ENCODE assay signal across 8 mouse cellular contexts in the genomic region with DNA sequence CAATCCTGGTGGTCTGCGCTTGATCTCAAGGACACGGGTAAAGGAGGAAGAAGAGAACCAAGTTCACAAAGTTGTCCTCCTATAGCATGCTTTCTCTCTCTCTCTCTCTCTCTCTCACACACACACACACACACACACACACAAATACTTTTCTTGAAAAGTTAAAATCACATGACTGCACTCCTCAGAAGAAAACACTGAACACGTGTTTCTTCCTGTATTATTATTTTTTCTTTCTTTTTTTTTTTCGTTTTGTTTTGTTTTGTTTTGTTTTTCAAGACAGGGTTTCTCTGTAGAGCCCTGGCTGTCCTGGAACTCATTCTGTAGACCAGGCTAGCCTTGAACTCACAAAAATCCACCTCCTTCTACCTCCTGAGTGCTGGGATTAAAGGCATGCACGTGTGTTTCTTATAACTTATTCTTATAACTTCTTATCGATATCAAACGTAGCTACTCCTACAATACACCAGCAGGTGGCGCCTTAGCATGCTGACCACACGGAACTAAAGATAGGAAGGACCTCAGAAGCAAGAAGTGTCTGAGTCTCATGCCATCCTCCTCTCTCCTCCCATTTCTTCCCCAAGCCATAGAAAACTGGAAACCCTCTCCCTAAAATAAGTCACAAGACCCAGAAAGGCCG. TPM values are rescaled to one million over a fixed set of nuclear protein-coding genes. Genes with fewer than 3 reads are reported as not detected.
DNase-seq lines count a peak whose midpoint lies in the region; ATAC-seq and TF ChIP-seq lines count a peak whose summit lies in the region.

No protein-coding gene starts in this region.

- peak; percentile 32; the same call in 1 of the 2 replicates for TF ChIP-seq CTCF in testis, adult 2 months (IDR thresholded peaks at IDR 0.05; ENCODE audit: control insufficient read depth, insufficient read depth, insufficient replicate concordance, low read depth, low read length)
- peak; percentile 67; the same call in 1 of the 2 replicates for TF ChIP-seq CTCF in cerebellum, adult 2 months (IDR thresholded peaks at IDR 0.05; ENCODE audit: borderline replicate concordance, insufficient read depth, low read depth, low read length)

- DNase-seq in gastrocnemius, adult 18-20 months (ENCODE audit: low spot score) = peak; percentile 58
- DNase-seq in gastrocnemius, postnatal 25 days = no peak
- no peak for DNase-seq in testis, postnatal 14 days (ENCODE audit: low spot score)
- peak in 1 of 2 experiments; percentile 46 for DNase-seq in cerebellum, adult 2 months
- peak; percentile 78 for DNase-seq in induced T-regulatory cell, adult 2 months (ENCODE audit: low read depth)
- peak; percentile 56 for DNase-seq in thymus, postnatal 25 days

- ATAC-seq in megakaryocyte progenitor cell, adult 5-6 weeks (replicated peaks; ENCODE audit: poor library complexity) = peak; percentile 71

- 39% methylated on average over 10 of the region's 10 CpGs for WGBS in cerebellum, adult 2 months

- TF ChIP-seq POLR2A in testis, adult 2 months (IDR thresholded peaks at IDR 0.05; ENCODE audit: control insufficient read depth, low read depth, low read length) = no peak
- TF ChIP-seq POLR2A in cerebellum, adult 2 months (IDR thresholded peaks at IDR 0.05; ENCODE audit: borderline replicate concordance, insufficient read depth, low read length) = no peak

- 0 out of 2 replicates have a peak, but pooled peaks cover 2% of the 10 kb centered on the region for H3K4me1 ChIP-seq in testis, adult 2 months (ENCODE audit: control insufficient read depth, insufficient read depth, low read length)
- no peaks in the 10 kb centered on the region for H3K4me1 ChIP-seq in cerebellum, adult 2 months (ENCODE audit: control insufficient read depth, insufficient read depth, low read length)

- H3K4me3 ChIP-seq in testis, adult 2 months (ENCODE audit: control insufficient read depth, low read depth, low read length) = no peak overlapping the region
- no peak overlapping the region for H3K4me3 ChIP-seq in cerebellum, adult 2 months (replicated peaks; ENCODE audit: insufficient read depth, low read depth, low read length)

- no peak overlapping the region for H3K27ac ChIP-seq in testis, adult 2 months (ENCODE audit: control insufficient read depth, insufficient read depth, low read depth, low read length)
- H3K27ac ChIP-seq in cerebellum, adult 2 months (ENCODE audit: insufficient read depth, low read length) = no peak overlapping the region

- no peaks in the 10 kb centered on the region for H3K27me3 ChIP-seq in testis, adult 2 months (ENCODE audit: control insufficient read depth, insufficient read depth, low read length)
- H3K27me3 ChIP-seq in cerebellum, adult 2 months (ENCODE audit: control insufficient read depth, insufficient read depth, low read length) = no peaks in the 10 kb centered on the region

- H3K36me3 ChIP-seq in testis, adult 2 months (ENCODE audit: control insufficient read depth, insufficient read depth, low read length) = no peaks in the 10 kb centered on the region

RNA-seq across cellular contexts. Expression of a gene that starts 41.0 kb away (rescaled TPM):
- total RNA-seq in gastrocnemius, adult 18-20 months (2021) = 10 to 100 TPM; 20.1 to 34.4 TPM
- total RNA-seq in gastrocnemius, postnatal 25 days (2021) = 10 to 100 TPM; 23.0 to 27.2 TPM
- 28.4 and 33.0 TPM in 2 replicates for polyA plus RNA-seq in testis, adult 2 months (2012; rRNA removed)
- polyA plus RNA-seq in cerebellum, adult 2 months (2012; rRNA removed) = 20.4 and 23.2 TPM in 2 replicates
- total RNA-seq in megakaryocyte progenitor cell, adult 5-6 weeks (2015) = 8.8 and 14.1 TPM in 2 replicates
- 1.8 and 2.6 TPM in 2 replicates for total RNA-seq in megakaryocyte progenitor cell, adult 5-6 weeks (2017)

Comparison
In these comparisons a context has a peak if more than half of its experiments do, and no peak if none do; other contexts are left out.
1. DNase-seq: peak in gastrocnemius, adult 18-20 months (single experiment), induced T-regulatory cell, adult 2 months (single experiment) and thymus, postnatal 25 days (single experiment); none in gastrocnemius, postnatal 25 days (single experiment) and testis, postnatal 14 days (single experiment).